Comparison of ENCODE assay signal across 8 mouse cellular contexts in genomic region chr9:95858027-95858570, GRCm38 (mm10). TPM values are rescaled to one million over a fixed set of nuclear protein-coding genes. Genes with fewer than 3 reads are reported as not detected.
DNase-seq lines count a peak whose midpoint lies in the region; ATAC-seq and TF ChIP-seq lines count a peak whose summit lies in the region.

No protein-coding gene starts in this region.

- peak; percentile 29 to 70 for DNase-seq in adrenal gland, adult (ENCODE audit: inconsistent age in 2 of 2, low spot score in 1 of 2)
- DNase-seq in adrenal gland, adult 8-10 months, result no peak
- DNase-seq in MN1 (ENCODE audit: low spot score), result peak; percentile 61
- peak; percentile 85 for DNase-seq in embryonic facial prominence, embryonic 11.5 days (ENCODE audit: low spot score)
- peak; percentile 85 for DNase-seq in lung, embryonic 14.5 days
- no peak for DNase-seq in gastrocnemius, postnatal 4 days (ENCODE audit: low spot score in 2 of 2)

- peak overlapping the region; percentile 43; the same call in 1 of the 2 replicates for H3K27ac ChIP-seq in embryonic facial prominence, embryonic 11.5 days (replicated peaks; ENCODE audit: low read depth, low read length)
- H3K27ac ChIP-seq in hindbrain, embryonic 16.5 days (ENCODE audit: low read depth, low read length), result peak overlapping the region; percentile 75
- H3K27ac ChIP-seq in lung, embryonic 14.5 days (ENCODE audit: low read depth), result peak overlapping the region; percentile 81
- no peak overlapping the region for H3K27ac ChIP-seq in olfactory bulb, adult 2 months (ENCODE audit: insufficient read depth, low read depth, low read length)

- H3K9ac ChIP-seq in embryonic facial prominence, embryonic 11.5 days (replicated peaks; ENCODE audit: low read length), result peak overlapping the region; percentile 78
- H3K9ac ChIP-seq in hindbrain, embryonic 16.5 days (ENCODE audit: low read depth, low read length), result peak overlapping the region; percentile 85
- H3K9ac ChIP-seq in lung, embryonic 14.5 days, result peak overlapping the region; percentile 84

- WGBS in embryonic facial prominence, embryonic 11.5 days, result 0% methylated on average over 31 of the region's 31 CpGs
- WGBS in hindbrain, embryonic 16.5 days, result under 1% methylated on average over 31 of the region's 31 CpGs
- under 1% methylated on average over 31 of the region's 31 CpGs for WGBS in lung, embryonic 14.5 days
- under 1% methylated on average over 31 of the region's 31 CpGs for WGBS in olfactory bulb, adult 2 months

- no peaks in the 10 kb centered on the region for H3K9me3 ChIP-seq in embryonic facial prominence, embryonic 11.5 days (replicated peaks; ENCODE audit: control insufficient read depth, low read length)
- no peaks in the 10 kb centered on the region for H3K9me3 ChIP-seq in hindbrain, embryonic 16.5 days (ENCODE audit: control insufficient read depth, low read length)
- no peaks in the 10 kb centered on the region for H3K9me3 ChIP-seq in lung, embryonic 14.5 days (ENCODE audit: low read depth, low read length)

- no peak for TF ChIP-seq POLR2A in olfactory bulb, adult 2 months (IDR thresholded peaks at IDR 0.05; ENCODE audit: insufficient read depth, low read depth, low read length)

- H3K4me1 ChIP-seq in embryonic facial prominence, embryonic 11.5 days (ENCODE audit: control insufficient read depth, insufficient read depth, low read length), result no peaks in the 10 kb centered on the region
- peaks cover 7% of the 10 kb centered on the region for H3K4me1 ChIP-seq in hindbrain, embryonic 16.5 days (ENCODE audit: control insufficient read depth, insufficient read depth, low read depth, low read length)
- 0 out of 2 replicates have a peak, but pooled peaks cover 2% of the 10 kb centered on the region for H3K4me1 ChIP-seq in lung, embryonic 14.5 days (ENCODE audit: insufficient read depth)
- no peaks in the 10 kb centered on the region for H3K4me1 ChIP-seq in olfactory bulb, adult 2 months (ENCODE audit: control insufficient read depth, insufficient read depth, low read length)

- H3K4me3 ChIP-seq in embryonic facial prominence, embryonic 11.5 days (ENCODE audit: low read depth, low read length), result peak overlapping the region; percentile 82
- H3K4me3 ChIP-seq in hindbrain, embryonic 16.5 days (ENCODE audit: low read length), result peak overlapping the region; percentile 98
- peak overlapping the region; percentile 85 for H3K4me3 ChIP-seq in lung, embryonic 14.5 days (ENCODE audit: low read depth, low read length)
- H3K4me3 ChIP-seq in olfactory bulb, adult 2 months (ENCODE audit: insufficient read depth, low read depth, low read length), result peak overlapping the region; percentile 70

- H3K36me3 ChIP-seq in embryonic facial prominence, embryonic 11.5 days (replicated peaks; ENCODE audit: control insufficient read depth, insufficient read depth, low read depth, low read length), result no peaks in the 10 kb centered on the region
- H3K36me3 ChIP-seq in hindbrain, embryonic 16.5 days (ENCODE audit: control insufficient read depth, insufficient read depth, low read length), result no peaks in the 10 kb centered on the region
- H3K36me3 ChIP-seq in lung, embryonic 14.5 days (ENCODE audit: insufficient read depth), result peaks cover 7% of the 10 kb centered on the region; the same call in 1 of the 2 replicates

- ATAC-seq in embryonic facial prominence, embryonic 11.5 days (replicated peaks; ENCODE audit: insufficient number of reproducible peaks, low FRiP score, low TSS enrichment, low read depth), result peak; percentile 60
- peak; percentile 44 for ATAC-seq in hindbrain, embryonic 16.5 days
- peak; percentile 41; the same call in 1 of the 2 replicates for ATAC-seq in lung, embryonic 14.5 days (ENCODE audit: insufficient read depth)

- H3K4me2 ChIP-seq in embryonic facial prominence, embryonic 11.5 days (ENCODE audit: low read depth, low read length), result peak overlapping the region; percentile 82
- peak overlapping the region; percentile 98 for H3K4me2 ChIP-seq in hindbrain, embryonic 16.5 days (ENCODE audit: low read length)
- peak overlapping the region; percentile 88 for H3K4me2 ChIP-seq in lung, embryonic 14.5 days

- no peaks in the 10 kb centered on the region for H3K27me3 ChIP-seq in embryonic facial prominence, embryonic 11.5 days (ENCODE audit: control insufficient read depth, insufficient read depth, low read length)
- H3K27me3 ChIP-seq in hindbrain, embryonic 16.5 days (replicated peaks; ENCODE audit: control insufficient read depth, insufficient read depth, low read length), result no peaks in the 10 kb centered on the region
- no peaks in the 10 kb centered on the region for H3K27me3 ChIP-seq in lung, embryonic 14.5 days (ENCODE audit: insufficient read depth, low read length)

- no peak for TF ChIP-seq CTCF in lung, embryonic 14.5 days (IDR thresholded peaks at IDR 0.05; ENCODE audit: low read depth)
- no peak for TF ChIP-seq CTCF in olfactory bulb, adult 2 months (IDR thresholded peaks at IDR 0.05; ENCODE audit: insufficient read depth, low read depth, low read length)

RNA-seq across cellular contexts. Expression of gene Atr, which starts 0.7 kb away (rescaled TPM):
- total RNA-seq in adrenal gland, adult 8-10 months (2022), result 10 to 100 TPM; 16.2 to 23.8 (median 18.5) TPM
- polyA plus RNA-seq in embryonic facial prominence, embryonic 11.5 days (2014; fragmentation: Nextera tagmentation; extraction: Ambion mirVana), result 17.9 and 18.9 TPM in 2 replicates
- polyA plus RNA-seq in hindbrain, embryonic 16.5 days (2015; fragmentation: Nextera tagmentation; extraction: Ambion mirVana), result 9.1 and 9.3 TPM in 2 replicates
- polyA plus RNA-seq in lung, embryonic 14.5 days (2014; fragmentation: Nextera tagmentation; extraction: Ambion mirVana), result 23.8 and 25.3 TPM in 2 replicates
- polyA plus RNA-seq in olfactory bulb, adult 2 months (2012; ENCODE audit: insufficient read depth, insufficient read length, low replicate concordance, missing spikeins), result not detected in 2 replicates
- total RNA-seq in gastrocnemius, postnatal 4 days (2021), result 10 to 100 TPM; 10.9 to 13.4 TPM

RNA-seq across cellular contexts. Expression of gene Pls1, which starts 13.0 kb away (rescaled TPM):
- 1 to 10 TPM; 2.1 to 5.6 (median 3.9) TPM for total RNA-seq in adrenal gland, adult 8-10 months (2022)
- 8.6 and 9.7 TPM in 2 replicates for polyA plus RNA-seq in embryonic facial prominence, embryonic 11.5 days (2014; fragmentation: Nextera tagmentation; extraction: Ambion mirVana)
- polyA plus RNA-seq in hindbrain, embryonic 16.5 days (2015; fragmentation: Nextera tagmentation; extraction: Ambion mirVana), result 2.9 and 3.2 TPM in 2 replicates
- polyA plus RNA-seq in lung, embryonic 14.5 days (2014; fragmentation: Nextera tagmentation; extraction: Ambion mirVana), result 9.4 and 11.6 TPM in 2 replicates
- not detected in 2 replicates for polyA plus RNA-seq in olfactory bulb, adult 2 months (2012; ENCODE audit: insufficient read depth, insufficient read length, low replicate concordance, missing spikeins)
- total RNA-seq in gastrocnemius, postnatal 4 days (2021), result under 1 TPM; 0.67 to 0.78 TPM

Comparison
In these comparisons a context has a peak if more than half of its experiments do, and no peak if none do; other contexts are left out.
1. DNase-seq: peak in adrenal gland, adult (2 of 2), MN1 (single experiment), embryonic facial prominence, embryonic 11.5 days (single experiment) and lung, embryonic 14.5 days (single experiment); none in adrenal gland, adult 8-10 months (single experiment) and gastrocnemius, postnatal 4 days (0 of 2).
2. Peak in every context shown above with its lines, with median percentiles within 50 percentile points of each other: ATAC-seq, H3K4me2 ChIP-seq, H3K4me3 ChIP-seq and H3K9ac ChIP-seq.